1 mouse cellular context compared by ENCODE assay signal in the genomic region with DNA sequence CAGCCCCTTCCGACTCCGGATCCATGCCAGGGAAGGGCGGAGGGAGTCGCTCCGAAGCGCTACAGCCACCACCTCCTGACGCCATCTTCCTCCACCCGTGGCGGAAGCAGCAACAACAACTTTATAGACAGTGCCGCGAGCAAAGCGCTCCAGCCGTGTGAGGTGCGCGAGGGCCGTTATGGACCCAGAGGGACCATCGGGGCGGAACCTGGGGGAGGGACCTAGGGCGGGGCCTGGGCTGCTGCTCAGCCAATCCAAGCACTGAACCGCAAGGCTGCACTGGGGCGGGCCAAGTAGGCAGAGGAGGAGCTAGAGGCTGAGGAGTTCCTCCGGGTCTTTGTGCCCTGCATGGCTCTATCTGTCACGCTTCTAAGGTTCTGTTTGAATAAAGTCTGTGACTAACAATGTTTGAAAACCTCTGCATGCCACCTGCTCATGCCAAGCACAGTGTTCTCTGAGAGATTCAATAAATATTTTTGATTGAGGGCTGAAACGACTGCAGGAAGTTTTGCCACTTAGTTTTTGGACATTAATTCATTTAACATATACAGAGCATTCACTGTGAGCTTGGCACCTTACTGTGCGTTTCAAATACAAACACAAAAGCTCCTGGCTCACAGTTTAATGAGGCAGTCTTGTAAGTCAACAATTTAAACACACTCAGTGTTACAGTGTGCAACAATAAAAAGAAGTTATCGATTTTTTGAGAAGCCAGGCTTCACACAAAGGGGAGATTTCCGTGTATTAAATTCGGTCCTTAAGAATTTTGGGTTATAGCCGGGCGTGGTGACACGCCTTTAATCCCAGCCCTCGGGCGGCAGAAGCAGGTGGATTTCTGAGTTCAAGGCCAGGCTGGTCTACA.
TF ChIP-seq lines count a peak whose summit lies in the region.

No protein-coding gene starts in this region.

TF ChIP-seq in MEL, 35 proteins besides CTCF, POLR2A, EP300 and RAD21:
- TF ChIP-seq MAFK (IDR thresholded peaks at IDR 0.05; ENCODE audit: borderline replicate concordance, low read depth, low read length) (no peak), GABPA (IDR thresholded peaks at IDR 0.05; ENCODE audit: low read depth, low read length) (no peak), POLR2AphosphoS2 (IDR thresholded peaks at IDR 0.05; ENCODE audit: low read length) (peak; percentile 81), ETS1 (IDR thresholded peaks at IDR 0.05; ENCODE audit: low read depth, low read length) (peak; percentile 74), NRF1 (IDR thresholded peaks at IDR 0.05; ENCODE audit: insufficient read depth, low read depth, low read length, poor library complexity, severe bottlenecking) (peak; percentile 58), MAX (IDR thresholded peaks at IDR 0.05; ENCODE audit: low read length) (peak; percentile 65; the same call in 1 of the 2 replicates), POLR2AphosphoS5 (IDR thresholded peaks at IDR 0.05; ENCODE audit: borderline replicate concordance, low read depth, low read length) (no peak), CHD1 (IDR thresholded peaks at IDR 0.05; ENCODE audit: low read depth, low read length) (peak; percentile 59; the same call in 1 of the 2 replicates), SMC3 (IDR thresholded peaks at IDR 0.05; ENCODE audit: low read depth, low read length) (no peak), MAZ (IDR thresholded peaks at IDR 0.05; ENCODE audit: low read depth, low read length) (peak; percentile 91; the same call in 1 of the 2 replicates), UBTF (IDR thresholded peaks at IDR 0.05; ENCODE audit: borderline replicate concordance, insufficient read depth, low read depth, low read length) (peak; percentile 29; the same call in 1 of the 2 replicates), CHD2 (IDR thresholded peaks at IDR 0.05; ENCODE audit: low read length) (no peak), ZC3H11A (IDR thresholded peaks at IDR 0.05; ENCODE audit: low read depth, low read length) (no peak), MYC (IDR thresholded peaks at IDR 0.05; ENCODE audit: low read depth, low read length) (peak; percentile 65), NELFE (IDR thresholded peaks at IDR 0.05; ENCODE audit: low read depth, low read length) (peak; percentile 77), ZKSCAN1 (IDR thresholded peaks at IDR 0.05; ENCODE audit: low read depth, low read length) (no peak), HCFC1 (IDR thresholded peaks at IDR 0.05; ENCODE audit: low read depth, low read length) (peak; percentile 95), MYB (IDR thresholded peaks at IDR 0.05; ENCODE audit: low read depth, low read length) (peak; percentile 77), JUND (IDR thresholded peaks at IDR 0.05; ENCODE audit: low read depth, low read length) (no peak), MXI1 (IDR thresholded peaks at IDR 0.05; ENCODE audit: low read depth, low read length) (peak; percentile 84; the same call in 1 of the 2 replicates), RCOR1 (IDR thresholded peaks at IDR 0.05; ENCODE audit: low read depth, low read length) (no peak), ZNF384 (IDR thresholded peaks at IDR 0.05; ENCODE audit: low read depth, low read length) (peak; percentile 38; the same call in 1 of the 2 replicates), ELF1 (IDR thresholded peaks at IDR 0.05; ENCODE audit: low read depth, low read length) (peak; percentile 86), TBP (IDR thresholded peaks at IDR 0.05; ENCODE audit: low read depth, low read length) (peak; percentile 84), ZMIZ1 (IDR thresholded peaks at IDR 0.05; ENCODE audit: low read depth, low read length) (peak; percentile 83), SIN3A (IDR thresholded peaks at IDR 0.05; ENCODE audit: low read length) (peak; percentile 90), USF2 (IDR thresholded peaks at IDR 0.05; ENCODE audit: borderline replicate concordance in 1 of 2, insufficient read depth in 1 of 2, low read depth in 1 of 2, low read length in 2 of 2) (no peak), GATA1 (IDR thresholded peaks at IDR 0.05; ENCODE audit: low read depth, low read length) (no peak), E2F4 (IDR thresholded peaks at IDR 0.05; ENCODE audit: borderline replicate concordance, low read depth, low read length) (no peak), MEF2A (IDR thresholded peaks at IDR 0.05; ENCODE audit: extremely low read depth, insufficient replicate concordance, low read depth, low read length, poor library complexity, severe bottlenecking) (no peak), BHLHE40 (IDR thresholded peaks at IDR 0.05; ENCODE audit: borderline replicate concordance, low read depth, low read length) (peak; percentile 23; the same call in 1 of the 2 replicates), TAL1 (IDR thresholded peaks at IDR 0.05; ENCODE audit: low read length) (no peak), KAT2A (conservative IDR thresholded peaks at IDR 0.05; ENCODE audit: low read depth, low read length) (peak; percentile 69), USF1 (IDR thresholded peaks at IDR 0.05; ENCODE audit: low read depth, low read length) (no peak), TCF12 (IDR thresholded peaks at IDR 0.05; ENCODE audit: low read depth, low read length) (peak; percentile 80)
TF ChIP-seq in MEL: peak in this region for 20.
